Mouse (Mus musculus) hindbrain, embryonic 14.5 days (tissue): ENCODE measurements around the gene Ctnna2. TPM values are rescaled to one million over a fixed set of nuclear protein-coding genes. Genes with fewer than 3 reads are reported as not detected.

Source experiments
- ATAC-seq: fragments of 200-750 bp; cut with Nextera tagmentation; 2 replicates; pipeline ENCODE4 v1.8.0; 2017; ENCODE audit warnings: moderate number of reproducible peaks, mild to moderate bottlenecking, moderate TSS enrichment, moderate library complexity; ENCODE audit not compliant: low FRiP score
- DNase-seq: peaks from one replicate; pipeline ENCODE4 v3.0.0-alpha.2; 2015; ENCODE audit warnings: low spot score
- H3K27ac ChIP-seq: fragments of 300-500 bp; sonication (generic); 2 replicates; pipeline ENCODE4 v1.5.1; 2014; ENCODE audit warnings: mild to moderate bottlenecking, moderate library complexity
- H3K27me3 ChIP-seq: fragments of 300-500 bp; sonication (generic); 2 replicates; pipeline ENCODE4 v1.6.1; 2014; ENCODE audit warnings: mild to moderate bottlenecking, low read length, mixed read lengths; ENCODE audit not compliant: control insufficient read depth, insufficient read depth
- H3K36me3 ChIP-seq: fragments of 300-500 bp; sonication (generic); replicated peaks from 2 replicates; pipeline ENCODE4 v1.6.1; 2014; ENCODE audit not compliant: control insufficient read depth, insufficient read depth
- H3K4me1 ChIP-seq: fragments of 300-500 bp; sonication (generic); replicated peaks from 2 replicates; pipeline ENCODE4 v1.6.1; 2014; ENCODE audit warnings: antibody characterized with exemption, low read length, mixed read lengths; ENCODE audit not compliant: control insufficient read depth, insufficient read depth
- H3K4me2 ChIP-seq: fragments of 300-500 bp; sonication (generic); replicated peaks from 2 replicates; pipeline ENCODE4 v1.6.1; 2014; ENCODE audit warnings: mild to moderate bottlenecking, moderate library complexity
- H3K4me3 ChIP-seq: fragments of 300-500 bp; sonication (generic); replicated peaks from 2 replicates; pipeline ENCODE4 v1.5.1; 2014; ENCODE audit warnings: mild to moderate bottlenecking, low read length
- H3K9ac ChIP-seq: fragments of 300-500 bp; sonication (generic); 2 replicates; pipeline ENCODE4 v1.6.1; 2014
- H3K9me3 ChIP-seq: fragments of 300-500 bp; sonication (generic); 2 replicates; pipeline ENCODE4 v1.6.1; 2016; ENCODE audit warnings: low read length; ENCODE audit not compliant: control insufficient read depth
- WGBS: fragments of 180-500 bp; shearing (Covaris S2); extraction: QIAGEN DNeasy Blood & Tissue Kit; methylation state at CpG from one replicate; pipeline ENCODE4 v1.1.7; 2014; 5-methylcytosine and 5-hydroxymethylcytosine counted together
- polyA plus RNA-seq: library from polyadenylated mRNA; unstranded; fragments of >200 nt; fragmentation: Nextera tagmentation; extraction: Ambion mirVana; gene quantifications from 2 replicates; pipeline ENCODE4 v1.2.1, GENCODE M21; 2014

Ctnna2 gene
- polyA plus RNA-seq, 1 experiment from 2014 or later = 122 TPM

- WGBS = 55% methylated on average over 2 of the region's 2 CpGs
- Histone ChIP-seq H3K4me2 (no peak overlapping the region), H3K9ac (no peak overlapping the region), H3K36me3 (no peaks in the 10 kb centered on the region), H3K27me3 (no peaks in the 10 kb centered on the region), H3K9me3 (no peaks in the 10 kb centered on the region), H3K4me1 (peaks cover 9% of the 10 kb centered on the region), H3K27ac (no peak overlapping the region), H3K4me3 (no peak overlapping the region)
- DNase-seq (no peak), ATAC-seq (no peak)
Observed at GRCm38 (mm10) chr6:77516515-77516914, 463.0 kb downstream of the Ctnna2 start.

- H3K4me2 ChIP-seq = no peak overlapping the region
- H3K4me1 ChIP-seq = peaks cover 15% of the 10 kb centered on the region
- no peak overlapping the region; the same call in 1 of the 2 replicates for H3K9ac ChIP-seq
- 0 out of 2 replicates have a peak overlapping the region, but pooled peaks have one; percentile 43 for H3K27ac ChIP-seq
- 5% methylated on average over 5 of the region's 5 CpGs for WGBS
- peak; percentile 68; the same call in 1 of the 2 replicates for ATAC-seq
- H3K9me3 ChIP-seq = no peaks in the 10 kb centered on the region
- peak; percentile 36 for DNase-seq
- H3K4me3 ChIP-seq = no peak overlapping the region
- no peaks in the 10 kb centered on the region for H3K36me3 ChIP-seq
- H3K27me3 ChIP-seq = no peaks in the 10 kb centered on the region
Observed at GRCm38 (mm10) chr6:77511805-77512204, 467.7 kb downstream of the Ctnna2 start.

- DNase-seq (no peak), ATAC-seq (no peak)
- H3K27ac ChIP-seq = no peak overlapping the region
- no peaks in the 10 kb centered on the region for H3K9me3 ChIP-seq
- H3K4me2 ChIP-seq = no peak overlapping the region
- no peaks in the 10 kb centered on the region for H3K36me3 ChIP-seq
- H3K27me3 ChIP-seq = no peaks in the 10 kb centered on the region
- 87% methylated on average over 5 of the region's 5 CpGs for WGBS
- no peak overlapping the region for H3K4me3 ChIP-seq
- no peak overlapping the region for H3K9ac ChIP-seq
- no peaks in the 10 kb centered on the region for H3K4me1 ChIP-seq
Observed at GRCm38 (mm10) chr6:77491721-77492120, 487.8 kb downstream of the Ctnna2 start.

- Histone ChIP-seq H3K9ac (no peak overlapping the region), H3K27me3 (no peaks in the 10 kb centered on the region), H3K4me3 (no peak overlapping the region), H3K36me3 (no peaks in the 10 kb centered on the region), H3K9me3 (0 out of 2 replicates have a peak, but pooled peaks cover 5% of the 10 kb centered on the region), H3K4me2 (no peak overlapping the region), H3K4me1 (no peaks in the 10 kb centered on the region), H3K27ac (peak overlapping the region; percentile 48; the same call in 1 of the 2 replicates)
- WGBS = 75% methylated on average over 3 of the region's 3 CpGs
- no peak for ATAC-seq
- DNase-seq = no peak
Observed at GRCm38 (mm10) chr6:77486658-77487057, 492.8 kb downstream of the Ctnna2 start.

- H3K27me3 ChIP-seq = no peaks in the 10 kb centered on the region
- no peak overlapping the region for H3K9ac ChIP-seq
- no peak overlapping the region for H3K4me2 ChIP-seq
- no peak for DNase-seq
- H3K36me3 ChIP-seq = no peaks in the 10 kb centered on the region
- no peak for ATAC-seq
- 0 out of 2 replicates have a peak, but pooled peaks cover 5% of the 10 kb centered on the region for H3K9me3 ChIP-seq
- no peak overlapping the region for H3K4me3 ChIP-seq
- H3K4me1 ChIP-seq = 0 out of 2 replicates have a peak, but pooled peaks cover 3% of the 10 kb centered on the region
- no peak overlapping the region for H3K27ac ChIP-seq
- WGBS = 86% methylated on average over 3 of the region's 3 CpGs
Observed at GRCm38 (mm10) chr6:77482081-77482480, 497.4 kb downstream of the Ctnna2 start.

GRCm38 (mm10) chr6:77475354-77475753, 504.1 kb downstream of the Ctnna2 start:
- H3K4me3 ChIP-seq = no peak overlapping the region
- H3K27me3 ChIP-seq = no peaks in the 10 kb centered on the region
- H3K36me3 ChIP-seq = no peaks in the 10 kb centered on the region
- 38% methylated on average over 1 of the region's 1 CpGs for WGBS
- H3K9me3 ChIP-seq = no peaks in the 10 kb centered on the region
- H3K4me2 ChIP-seq = no peak overlapping the region
- H3K27ac ChIP-seq = no peak overlapping the region
- peak; percentile 66 for DNase-seq
- ATAC-seq = peak; percentile 66; the same call in 1 of the 2 replicates
- no peak overlapping the region for H3K9ac ChIP-seq
- H3K4me1 ChIP-seq = 0 out of 2 replicates have a peak, but pooled peaks cover 3% of the 10 kb centered on the region

GRCm38 (mm10) chr6:77473256-77473655, 506.2 kb downstream of the Ctnna2 start:
- Histone ChIP-seq H3K9me3 (no peaks in the 10 kb centered on the region), H3K27ac (0 out of 2 replicates have a peak overlapping the region, but pooled peaks have one; percentile 3), H3K4me3 (no peak overlapping the region), H3K36me3 (no peaks in the 10 kb centered on the region), H3K4me2 (no peak overlapping the region), H3K27me3 (no peaks in the 10 kb centered on the region), H3K9ac (no peak overlapping the region), H3K4me1 (no peaks in the 10 kb centered on the region)
- 66% methylated on average over 7 of the region's 7 CpGs for WGBS
- ATAC-seq (no peak), DNase-seq (no peak)

- H3K4me3 ChIP-seq = no peak overlapping the region
- no peaks in the 10 kb centered on the region for H3K4me1 ChIP-seq
- no peaks in the 10 kb centered on the region for H3K27me3 ChIP-seq
- no peak overlapping the region for H3K27ac ChIP-seq
- no peak overlapping the region for H3K4me2 ChIP-seq
- no peaks in the 10 kb centered on the region for H3K9me3 ChIP-seq
- WGBS = 71% methylated on average over 3 of the region's 3 CpGs
- H3K9ac ChIP-seq = no peak overlapping the region
- DNase-seq (no peak), ATAC-seq (no peak)
- H3K36me3 ChIP-seq = no peaks in the 10 kb centered on the region
Observed at GRCm38 (mm10) chr6:77468058-77468457, 511.4 kb downstream of the Ctnna2 start.

- ATAC-seq (no peak), DNase-seq (no peak)
- no peak overlapping the region for H3K4me2 ChIP-seq
- no peak overlapping the region for H3K4me3 ChIP-seq
- H3K9me3 ChIP-seq = no peaks in the 10 kb centered on the region
- WGBS = 41% methylated on average over 1 of the region's 1 CpGs
- no peak overlapping the region for H3K27ac ChIP-seq
- no peak overlapping the region for H3K9ac ChIP-seq
- no peaks in the 10 kb centered on the region for H3K4me1 ChIP-seq
- H3K36me3 ChIP-seq = no peaks in the 10 kb centered on the region
- H3K27me3 ChIP-seq = no peaks in the 10 kb centered on the region
Observed at GRCm38 (mm10) chr6:77462737-77463136, 516.8 kb downstream of the Ctnna2 start.

- DNase-seq = no peak
- Histone ChIP-seq H3K9me3 (no peaks in the 10 kb centered on the region), H3K36me3 (no peaks in the 10 kb centered on the region), H3K4me2 (no peak overlapping the region), H3K4me3 (no peak overlapping the region), H3K9ac (no peak overlapping the region), H3K27me3 (no peaks in the 10 kb centered on the region), H3K4me1 (no peaks in the 10 kb centered on the region), H3K27ac (no peak overlapping the region)
- no peak for ATAC-seq
- 78% methylated on average over 2 of the region's 2 CpGs for WGBS
Observed at GRCm38 (mm10) chr6:77457919-77458318, 521.6 kb downstream of the Ctnna2 start.
